8 mouse cellular contexts compared by ENCODE assay signal in the genomic region with DNA sequence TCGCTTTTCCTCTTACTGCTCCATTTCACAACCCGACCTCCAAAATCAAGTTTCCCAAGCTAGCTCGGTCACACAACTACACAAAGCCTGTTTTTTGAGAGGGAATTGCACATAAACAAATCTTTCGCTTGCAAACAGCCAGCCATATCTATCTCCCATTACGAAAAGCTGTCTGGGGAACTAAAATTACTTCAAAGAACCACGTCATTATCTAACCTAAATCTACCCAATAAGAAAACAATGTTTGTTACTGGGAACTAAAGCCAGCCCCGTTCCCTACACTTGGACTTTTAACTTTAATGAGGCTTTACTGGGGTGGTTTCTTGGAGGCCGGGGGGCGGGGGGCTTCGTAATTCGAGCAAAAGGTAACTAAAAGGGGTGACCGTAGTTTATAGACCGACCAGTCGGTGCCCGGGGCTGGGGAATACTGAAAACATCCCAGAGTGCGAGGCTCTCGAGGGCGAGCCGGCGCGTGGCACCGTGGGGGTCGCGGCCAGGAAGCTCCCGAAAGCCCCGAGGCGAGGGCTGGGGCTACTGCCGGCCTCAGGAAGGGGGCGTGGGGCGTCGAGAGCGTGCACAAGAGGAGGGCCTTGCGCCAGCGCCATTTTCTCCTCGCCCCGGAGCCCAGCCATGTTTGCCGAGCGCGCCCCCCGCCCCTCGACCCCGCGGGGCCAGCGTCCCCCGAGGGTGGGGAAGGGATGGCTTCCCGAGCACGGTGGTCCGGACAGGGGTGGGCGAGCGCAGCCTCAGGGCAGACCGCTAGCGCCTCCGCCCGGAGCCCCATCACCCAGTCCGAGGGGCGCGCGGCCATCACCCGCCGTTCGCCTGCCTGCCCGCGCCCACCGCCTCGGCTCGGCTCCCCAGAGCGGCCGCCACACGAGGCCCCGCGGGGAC. TPM values are rescaled to one million over a fixed set of nuclear protein-coding genes. Genes with fewer than 3 reads are reported as not detected.
DNase-seq lines count a peak whose midpoint lies in the region; TF ChIP-seq lines count a peak whose summit lies in the region.

No protein-coding gene starts in this region.

- H3K79me2 ChIP-seq in heart, adult 2 months (replicated peaks; ENCODE audit: control insufficient read depth, insufficient read depth, low read length), result peaks cover 7% of the 10 kb centered on the region

- H3K27me3 ChIP-seq in heart, adult 2 months (ENCODE audit: control insufficient read depth, insufficient read depth, low read length), result no peaks in the 10 kb centered on the region
- H3K27me3 ChIP-seq in kidney, adult 2 months (replicated peaks; ENCODE audit: control insufficient read depth, insufficient read depth, low read length), result no peaks in the 10 kb centered on the region

- no peak for TF ChIP-seq EP300 in heart, adult 2 months (IDR thresholded peaks at IDR 0.05; ENCODE audit: insufficient read depth, low read depth, low read length)

- H3K9ac ChIP-seq in heart, adult 2 months (ENCODE audit: low read depth, low read length), result peak overlapping the region; percentile 94

- under 1% methylated on average over 71 of the region's 71 CpGs for WGBS in heart, adult 2 months
- WGBS in kidney, adult 2 months, result 1% methylated on average over 68 of the region's 71 CpGs

- peak overlapping the region; percentile 91 for H3K27ac ChIP-seq in heart, adult 2 months
- H3K27ac ChIP-seq in kidney, adult 2 months (ENCODE audit: insufficient read depth, low read depth, low read length), result peak overlapping the region; percentile 71

- DNase-seq in B cell, adult 2 months, result peak; percentile 62 to 67
- peak; percentile 55 for DNase-seq in T-cell, adult 2 months (ENCODE audit: low spot score)
- DNase-seq in embryo, embryonic 11 days, result peak; percentile 84
- peak; percentile 72 to 74 for DNase-seq in heart, adult 2 months
- peak; percentile 41 for DNase-seq in kidney, adult 2 months
- DNase-seq in lung, postnatal 10 days, result peak; percentile 86
- DNase-seq in ovary, postnatal 14 days (ENCODE audit: low spot score), result peak; percentile 44
- DNase-seq in urinary bladder, postnatal 36 days (ENCODE audit: low spot score in 2 of 2), result peak; percentile 26 to 50

- H3K36me3 ChIP-seq in heart, adult 2 months (ENCODE audit: control insufficient read depth, insufficient read depth, low read length), result peaks cover 16% of the 10 kb centered on the region
- H3K36me3 ChIP-seq in kidney, adult 2 months (ENCODE audit: control insufficient read depth, insufficient read depth, low read length), result peaks cover 7% of the 10 kb centered on the region

- H3K4me1 ChIP-seq in heart, adult 2 months (ENCODE audit: control insufficient read depth, insufficient read depth, low read length), result peaks cover 2% of the 10 kb centered on the region
- peaks cover 10% of the 10 kb centered on the region for H3K4me1 ChIP-seq in kidney, adult 2 months (ENCODE audit: control insufficient read depth, insufficient read depth, low read length)

- TF ChIP-seq CTCF in heart, adult 2 months (IDR thresholded peaks at IDR 0.05), result no peak
- TF ChIP-seq CTCF in kidney, adult 2 months (conservative IDR thresholded peaks at IDR 0.05; ENCODE audit: insufficient read depth, insufficient read length, low read depth, low read length), result no peak

- no peak for TF ChIP-seq POLR2A in heart, adult 2 months (IDR thresholded peaks at IDR 0.05; ENCODE audit: insufficient read depth, low read depth, low read length)
- no peak for TF ChIP-seq POLR2A in kidney, adult 2 months (IDR thresholded peaks at IDR 0.05; ENCODE audit: low read depth, low read length)

- intact Hi-C loops in heart, adult 2 months (cut with DNase I), result loop anchor here (2.0 to 5.0 kb wide), 3 partner anchors 42 to 90 kb away; no protein-coding TSS in a partner anchor

- peak overlapping the region; percentile 80 for H3K4me3 ChIP-seq in heart, adult 2 months
- H3K4me3 ChIP-seq in kidney, adult 2 months (ENCODE audit: insufficient read depth, low read depth, low read length), result peak overlapping the region; percentile 95

RNA-seq across cellular contexts. Expression of a gene that starts 1.6 kb away (rescaled TPM):
- total RNA-seq in heart, adult 2 months (2021), result 10 to 100 TPM; 76.8 to 90.7 TPM
- polyA plus RNA-seq in heart, adult 2 months (2012; rRNA removed), result 7.5 and 12.7 TPM in 2 replicates
- 5.0 and 10.5 TPM in 2 replicates for polyA plus RNA-seq in kidney, adult 2 months (2012; rRNA removed)

Comparison
In these comparisons a context has a peak if more than half of its experiments do, and no peak if none do; other contexts are left out.
1. Peak in every context shown above with its lines: DNase-seq, H3K4me3 ChIP-seq and H3K27ac ChIP-seq.